Mouse (Mus musculus): ENCODE data around the gene Arfgef3. TPM values are rescaled to one million over a fixed set of nuclear protein-coding genes. Genes with fewer than 3 reads are reported as not detected.

The Arfgef3 gene
- total and polyA plus RNA-seq, 3 experiments: not detected

DNA sequence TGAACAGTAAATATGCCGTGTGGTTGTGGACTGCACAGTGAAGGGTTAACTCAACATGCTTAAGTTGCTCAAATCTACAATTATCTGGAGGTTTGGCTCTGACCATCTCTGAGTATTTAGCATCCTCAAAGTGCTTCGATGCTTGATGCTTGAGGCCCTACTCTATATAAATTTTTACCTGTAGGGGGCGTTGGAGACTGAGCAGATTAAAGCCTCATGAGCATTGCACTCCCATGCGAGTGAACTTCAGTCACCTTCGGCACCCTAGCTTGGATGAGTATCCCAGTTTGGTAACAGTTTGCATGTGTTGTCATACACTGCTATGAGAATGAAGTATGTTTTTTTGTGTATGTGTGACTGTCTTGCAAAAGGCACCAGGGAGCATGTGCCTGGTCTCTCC lies 26.2 kb upstream of the Arfgef3 start:
- Histone ChIP-seq H3K4me3 (ENCODE audit: control insufficient read depth in 1 of 2, insufficient read depth in 1 of 2, low read depth in 2 of 2, low read length in 2 of 2) (no peak overlapping the region), H3K79me2 (ENCODE audit: control insufficient read depth, insufficient read depth, low read length, poor library complexity) (no peaks in the 10 kb centered on the region), H3K9me3 (replicated peaks; ENCODE audit: insufficient read depth, low read length) (no peaks in the 10 kb centered on the region), H3K27ac (ENCODE audit: control insufficient read depth, low read depth, low read length) (no peak overlapping the region), H3K27me3 (ENCODE audit: control insufficient read depth in 1 of 2, insufficient read depth in 2 of 2, low read length in 2 of 2) (no peaks in the 10 kb centered on the region; a peak in 2 of 4 replicates), H3K9ac (ENCODE audit: control insufficient read depth, low read depth, low read length, poor library complexity, severe bottlenecking) (no peak overlapping the region), H3K36me3 (ENCODE audit: control insufficient read depth in 1 of 2, insufficient read depth in 2 of 2, low read length in 2 of 2) (no peaks in the 10 kb centered on the region), H3K4me1 (ENCODE audit: control insufficient read depth in 1 of 2, insufficient read depth in 2 of 2, low read length in 2 of 2) (no peaks in the 10 kb centered on the region)
- DNase-seq (ENCODE audit: low read depth, low spot score): no peak
- TF ChIP-seq UBTF (IDR thresholded peaks at IDR 0.05; ENCODE audit: borderline replicate concordance, insufficient read depth, low read depth, low read length) (no peak), TAL1 (IDR thresholded peaks at IDR 0.05; ENCODE audit: low read length) (no peak), NRF1 (IDR thresholded peaks at IDR 0.05; ENCODE audit: insufficient read depth, low read depth, low read length, poor library complexity, severe bottlenecking) (no peak), POLR2AphosphoS5 (IDR thresholded peaks at IDR 0.05; ENCODE audit: borderline replicate concordance, low read depth, low read length) (no peak), ZNF384 (IDR thresholded peaks at IDR 0.05; ENCODE audit: low read depth, low read length) (no peak), CTCF (IDR thresholded peaks at IDR 0.05 in 2 of 3, conservative IDR thresholded peaks at IDR 0.05 in 1 of 3; ENCODE audit: control insufficient read depth in 1 of 3, insufficient read depth in 1 of 3, low read depth in 2 of 3, low read length in 3 of 3, poor library complexity in 1 of 3, severe bottlenecking in 1 of 3) (peak in 2 of 3 experiments; percentile 7 to 10; a peak in 1 of 6 replicates), TCF12 (IDR thresholded peaks at IDR 0.05; ENCODE audit: low read depth, low read length) (no peak), KAT2A (conservative IDR thresholded peaks at IDR 0.05; ENCODE audit: low read depth, low read length) (no peak), RAD21 (IDR thresholded peaks at IDR 0.05; ENCODE audit: low read depth, low read length) (peak; percentile 8)

DNA sequence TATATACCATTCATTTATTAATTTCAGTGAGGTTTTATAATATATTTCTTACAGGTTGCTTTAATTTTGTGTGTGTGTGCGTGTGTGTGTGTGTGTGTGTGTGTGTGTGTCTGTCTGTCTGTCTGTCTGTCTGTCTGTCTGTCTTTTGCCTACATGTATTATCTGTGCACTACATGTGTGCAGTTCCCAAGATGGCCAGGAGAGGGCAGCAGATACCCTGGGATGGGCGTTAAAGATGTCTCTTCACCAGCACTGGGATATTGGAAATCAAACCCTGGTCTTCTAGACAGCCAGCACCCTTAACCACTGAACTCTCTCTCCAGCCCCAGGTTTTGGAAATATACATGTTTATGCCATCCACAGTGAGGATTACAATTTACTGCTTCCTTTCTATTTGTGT lies 16.5 kb upstream of the Arfgef3 start:
- DNase-seq (ENCODE audit: low read depth, low spot score): peak; percentile 30
- Histone ChIP-seq H3K27me3 (ENCODE audit: control insufficient read depth in 1 of 2, insufficient read depth in 2 of 2, low read length in 2 of 2) (no peaks in the 10 kb centered on the region; a peak in 1 of 4 replicates), H3K36me3 (ENCODE audit: control insufficient read depth in 1 of 2, insufficient read depth in 2 of 2, low read length in 2 of 2) (no peaks in the 10 kb centered on the region), H3K79me2 (ENCODE audit: control insufficient read depth, insufficient read depth, low read length, poor library complexity) (no peaks in the 10 kb centered on the region), H3K27ac (ENCODE audit: control insufficient read depth, low read depth, low read length) (no peak overlapping the region), H3K4me3 (ENCODE audit: control insufficient read depth in 1 of 2, insufficient read depth in 1 of 2, low read depth in 2 of 2, low read length in 2 of 2) (no peak overlapping the region), H3K9ac (ENCODE audit: control insufficient read depth, low read depth, low read length, poor library complexity, severe bottlenecking) (no peak overlapping the region), H3K9me3 (replicated peaks; ENCODE audit: insufficient read depth, low read length) (no peaks in the 10 kb centered on the region), H3K4me1 (ENCODE audit: control insufficient read depth in 1 of 2, insufficient read depth in 2 of 2, low read length in 2 of 2) (no peaks in the 10 kb centered on the region)
- TF ChIP-seq POLR2AphosphoS5 (IDR thresholded peaks at IDR 0.05; ENCODE audit: borderline replicate concordance, low read depth, low read length) (no peak), KAT2A (conservative IDR thresholded peaks at IDR 0.05; ENCODE audit: low read depth, low read length) (no peak), ZC3H11A (IDR thresholded peaks at IDR 0.05; ENCODE audit: low read depth, low read length) (peak; percentile 19; the same call in 1 of the 2 replicates), CTCF (IDR thresholded peaks at IDR 0.05 in 2 of 3, conservative IDR thresholded peaks at IDR 0.05 in 1 of 3; ENCODE audit: control insufficient read depth in 1 of 3, insufficient read depth in 1 of 3, low read depth in 2 of 3, low read length in 3 of 3, poor library complexity in 1 of 3, severe bottlenecking in 1 of 3) (peak; percentile 29 to 54 (median 50); a peak in 5 of 6 replicates), RAD21 (IDR thresholded peaks at IDR 0.05; ENCODE audit: low read depth, low read length) (peak; percentile 44)

DNA sequence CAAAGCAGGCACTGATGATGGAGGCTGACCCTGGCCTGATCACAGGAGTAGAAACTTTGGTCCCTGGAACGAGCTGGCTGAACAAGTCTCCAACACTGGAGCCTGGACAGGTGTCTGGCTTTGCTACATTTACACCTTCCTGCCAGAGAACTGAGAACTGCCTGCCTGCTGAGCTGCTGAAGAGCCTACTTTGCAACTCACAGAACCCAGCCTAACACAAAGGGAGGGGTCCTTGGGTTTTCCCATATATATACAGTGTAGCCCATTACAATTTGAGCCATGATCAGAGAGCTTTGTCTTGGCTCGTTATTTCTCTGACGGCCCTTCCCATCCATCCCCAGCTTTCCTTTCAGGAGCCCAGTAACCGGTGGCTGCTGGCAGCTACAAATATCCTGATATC lies 6.3 kb upstream of the Arfgef3 start:
- Histone ChIP-seq H3K79me2 (ENCODE audit: control insufficient read depth, insufficient read depth, low read length, poor library complexity) (no peaks in the 10 kb centered on the region), H3K9me3 (replicated peaks; ENCODE audit: insufficient read depth, low read length) (no peaks in the 10 kb centered on the region), H3K4me1 (ENCODE audit: control insufficient read depth in 1 of 2, insufficient read depth in 2 of 2, low read length in 2 of 2) (no peaks in the 10 kb centered on the region), H3K9ac (ENCODE audit: control insufficient read depth, low read depth, low read length, poor library complexity, severe bottlenecking) (no peak overlapping the region), H3K4me3 (ENCODE audit: control insufficient read depth in 1 of 2, insufficient read depth in 1 of 2, low read depth in 2 of 2, low read length in 2 of 2) (no peak overlapping the region), H3K36me3 (ENCODE audit: control insufficient read depth in 1 of 2, insufficient read depth in 2 of 2, low read length in 2 of 2) (no peaks in the 10 kb centered on the region), H3K27me3 (ENCODE audit: control insufficient read depth in 1 of 2, insufficient read depth in 2 of 2, low read length in 2 of 2) (no peaks in the 10 kb centered on the region), H3K27ac (ENCODE audit: control insufficient read depth, low read depth, low read length) (no peak overlapping the region)
- TF ChIP-seq RAD21 (IDR thresholded peaks at IDR 0.05; ENCODE audit: low read depth, low read length) (no peak), JUND (IDR thresholded peaks at IDR 0.05; ENCODE audit: low read depth, low read length) (no peak), HCFC1 (IDR thresholded peaks at IDR 0.05; ENCODE audit: low read depth, low read length) (no peak), ETS1 (IDR thresholded peaks at IDR 0.05; ENCODE audit: low read depth, low read length) (no peak)
- no peak for DNase-seq (ENCODE audit: low read depth, low spot score)

Data from MEL (cell line).